Mouse (Mus musculus): ENCODE data around the gene Gm21409. TPM values are rescaled to one million over a fixed set of nuclear protein-coding genes. Genes with fewer than 3 reads are reported as not detected.
"Not testable (repeated sequence)": the region's sequence is repeated elsewhere in the genome, so short reads cannot be mapped to it uniquely, and the experiment has no call there.

Gm21409 gene
- polyA plus RNA-seq (2014; fragmentation: Nextera tagmentation; extraction: Ambion mirVana) = not detected in 2 replicates

DNA sequence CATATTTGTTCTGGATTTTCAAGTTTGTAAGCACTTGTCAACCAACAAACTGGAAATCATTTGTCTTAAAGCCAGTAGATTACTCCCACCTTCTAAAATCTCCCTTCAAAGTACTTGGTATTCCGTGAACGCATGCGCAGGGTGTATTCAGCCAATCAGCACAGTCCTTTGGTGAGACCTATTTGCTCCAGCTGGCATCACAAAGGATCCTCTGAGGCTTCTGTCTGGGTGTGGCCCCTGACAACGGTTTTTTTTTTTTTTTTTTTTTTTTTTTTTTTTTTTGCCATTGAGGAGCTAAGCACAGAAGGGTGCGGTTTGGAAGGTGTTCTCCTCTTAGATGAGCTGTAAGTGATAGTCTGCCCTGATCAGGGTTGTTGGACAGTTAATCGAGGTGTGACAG lies at the start of gene Gm21409:
Gene Gm21409, plus strand, starts transcription at position 301 of the 400 bp plus-strand sequence.
- DNase-seq (ENCODE audit: low spot score); H3K4me3 ChIP-seq (ENCODE audit: low read depth, low read length); H3K27me3 ChIP-seq (ENCODE audit: control insufficient read depth, insufficient read depth, low read length); H3K4me1 ChIP-seq (replicated peaks; ENCODE audit: control insufficient read depth, insufficient read depth, low read length); H3K4me2 ChIP-seq (replicated peaks; ENCODE audit: low read depth, low read length); H3K9me3 ChIP-seq (ENCODE audit: control insufficient read depth, low read length); ATAC-seq (ENCODE audit: low FRiP score); H3K36me3 ChIP-seq (ENCODE audit: control insufficient read depth, insufficient read depth, low read length); H3K27ac ChIP-seq (ENCODE audit: low read depth, low read length); H3K9ac ChIP-seq (ENCODE audit: low read depth, low read length): not testable (repeated sequence)
- no CpG with 5 or more reads among the region's 6 CpGs for WGBS

Other genes starting within 250 kb of the Gm21409 start
- gene Gm21394, start 181.8 kb upstream of the Gm21409 start, polyA plus RNA-seq (2014; fragmentation: Nextera tagmentation; extraction: Ambion mirVana) = not detected in 2 replicates

All from hindbrain, embryonic 11.5 days (tissue).